In genomic region chr17:73246036-73246435, GRCm38 (mm10) we compare ENCODE assay signal across 20 mouse cellular contexts.
DNase-seq lines count a peak whose midpoint lies in the region; ATAC-seq and TF ChIP-seq lines count a peak whose summit lies in the region.
"Had no signal": no experiment of that assay in that cellular context is flagged by ENCODE, and none has a peak within 500 bp of the region (broad histone marks: within the 10 kb centered on the region; RNA-seq: fewer than 3 reads in every experiment).

No protein-coding gene starts in this region.

- DNase-seq in heart, adult 8-10 months (ENCODE audit: low spot score), result no peak
- no peak for DNase-seq in spleen, adult 2 months (ENCODE audit: low read depth in 1 of 2, low spot score in 2 of 2)
- DNase-seq in spleen, postnatal 14 days (ENCODE audit: low spot score in 2 of 2), result no peak
- DNase-seq in kidney, postnatal 4 days, result no peak
- no peak for DNase-seq in forebrain, embryonic 11.5 days (ENCODE audit: low spot score)
- DNase-seq: adrenal gland, postnatal 25 days; cerebellum, adult 2 months; cerebellum, postnatal 10 days; embryo, embryonic 11 days; forebrain, postnatal 0 days; gastrocnemius, adult 2 months; gastrocnemius, postnatal 25 days; heart, postnatal 14 days; kidney, adult 18-20 months had no signal

- no peak for TF ChIP-seq CTCF in spleen, adult 2 months (IDR thresholded peaks at IDR 0.05; ENCODE audit: extremely low read depth, insufficient read depth, insufficient read length, insufficient replicate concordance)
- no peak for TF ChIP-seq CTCF in bone marrow, adult 2 months (IDR thresholded peaks at IDR 0.05; ENCODE audit: control insufficient read depth, insufficient read depth, low read length)

- peaks cover 14% of the 10 kb centered on the region; the same call in 1 of the 2 replicates for H3K36me3 ChIP-seq in heart, embryonic 13.5 days
- H3K36me3 ChIP-seq in spleen, adult 2 months (ENCODE audit: control insufficient read depth, insufficient read depth, low read length), result no peaks in the 10 kb centered on the region
- no peaks in the 10 kb centered on the region for H3K36me3 ChIP-seq in forebrain, embryonic 11.5 days (ENCODE audit: control insufficient read depth, insufficient read depth, low read length)
- H3K36me3 ChIP-seq: forebrain, embryonic 12.5 days; intestine, embryonic 15.5 days had no signal

- no peaks in the 10 kb centered on the region for H3K27me3 ChIP-seq in heart, embryonic 13.5 days (replicated peaks)
- H3K27me3 ChIP-seq in spleen, adult 2 months (ENCODE audit: control insufficient read depth, insufficient read depth, low read length), result no peaks in the 10 kb centered on the region
- H3K27me3 ChIP-seq in forebrain, embryonic 11.5 days (ENCODE audit: control insufficient read depth, insufficient read depth, low read length), result no peaks in the 10 kb centered on the region
- H3K27me3 ChIP-seq: embryonic facial prominence, embryonic 15.5 days; forebrain, embryonic 12.5 days; intestine, embryonic 15.5 days had no signal

- no peak for TF ChIP-seq POLR2A in spleen, adult 2 months (IDR thresholded peaks at IDR 0.05; ENCODE audit: low read depth, low read length)
- TF ChIP-seq POLR2A in bone marrow, adult 2 months (IDR thresholded peaks at IDR 0.05; ENCODE audit: borderline replicate concordance, control insufficient read depth, low read depth, low read length), result no peak

- ATAC-seq in heart, embryonic 13.5 days (ENCODE audit: extremely low read depth, insufficient number of reproducible peaks, low FRiP score, low TSS enrichment), result no peak
- no peak for ATAC-seq in forebrain, embryonic 11.5 days (replicated peaks; ENCODE audit: low FRiP score)
- ATAC-seq: forebrain, postnatal 0 days; intestine, embryonic 15.5 days had no signal

- H3K27ac ChIP-seq in heart, embryonic 13.5 days (replicated peaks), result peak overlapping the region; percentile 48
- H3K27ac ChIP-seq in spleen, adult 2 months (ENCODE audit: insufficient read depth, low read length), result peak overlapping the region; percentile 91
- H3K27ac ChIP-seq in bone marrow, adult 2 months (ENCODE audit: control insufficient read depth, insufficient read depth, low read depth, low read length, poor library complexity), result peak overlapping the region; percentile 55; the same call in 1 of the 2 replicates
- H3K27ac ChIP-seq in forebrain, embryonic 11.5 days (ENCODE audit: low read depth, low read length), result no peak overlapping the region
- H3K27ac ChIP-seq: embryonic facial prominence, embryonic 15.5 days; forebrain, embryonic 12.5 days; gastrocnemius, adult 2 months; hindbrain, embryonic 14.5 days; intestine, embryonic 15.5 days had no signal

- peak overlapping the region; percentile 30; the same call in 1 of the 2 replicates for H3K9ac ChIP-seq in heart, embryonic 13.5 days
- no peak overlapping the region for H3K9ac ChIP-seq in forebrain, embryonic 11.5 days (ENCODE audit: low read length)
- H3K9ac ChIP-seq: embryonic facial prominence, embryonic 15.5 days; forebrain, embryonic 12.5 days; forebrain, postnatal 0 days; hindbrain, embryonic 14.5 days; intestine, embryonic 15.5 days had no signal

- no peaks in the 10 kb centered on the region for H3K9me3 ChIP-seq in heart, embryonic 13.5 days
- H3K9me3 ChIP-seq in forebrain, embryonic 11.5 days (ENCODE audit: control insufficient read depth, low read length), result no peaks in the 10 kb centered on the region
- H3K9me3 ChIP-seq: embryonic facial prominence, embryonic 15.5 days; forebrain, embryonic 12.5 days; intestine, embryonic 15.5 days had no signal

- WGBS in heart, embryonic 13.5 days, result 48% methylated on average over 3 of the region's 3 CpGs
- WGBS in spleen, adult 2 months, result 79% methylated on average over 3 of the region's 3 CpGs
- WGBS in bone marrow, adult 2 months, result 81% methylated on average over 3 of the region's 3 CpGs
- WGBS in forebrain, embryonic 11.5 days, result 97% methylated on average over 3 of the region's 3 CpGs

- peaks cover 47% of the 10 kb centered on the region for H3K4me1 ChIP-seq in heart, embryonic 13.5 days
- peaks cover 36% of the 10 kb centered on the region for H3K4me1 ChIP-seq in spleen, adult 2 months (ENCODE audit: control insufficient read depth, insufficient read depth, insufficient read length)
- H3K4me1 ChIP-seq in bone marrow, adult 2 months (ENCODE audit: control insufficient read depth, insufficient read depth, low read length), result peaks cover 4% of the 10 kb centered on the region
- no peaks in the 10 kb centered on the region for H3K4me1 ChIP-seq in forebrain, embryonic 11.5 days (replicated peaks; ENCODE audit: control insufficient read depth, insufficient read depth, low read length)
- H3K4me1 ChIP-seq: embryonic facial prominence, embryonic 15.5 days had no signal

- H3K4me2 ChIP-seq in heart, embryonic 13.5 days, result no peak overlapping the region
- H3K4me2 ChIP-seq in forebrain, embryonic 11.5 days (ENCODE audit: low read depth, low read length, severe bottlenecking), result no peak overlapping the region
- H3K4me2 ChIP-seq: embryonic facial prominence, embryonic 15.5 days; forebrain, embryonic 12.5 days; hindbrain, embryonic 14.5 days; intestine, embryonic 15.5 days had no signal

- H3K4me3 ChIP-seq in heart, embryonic 13.5 days, result no peak overlapping the region
- H3K4me3 ChIP-seq in spleen, adult 2 months (ENCODE audit: extremely low read depth, insufficient read depth, insufficient read length), result no peak overlapping the region
- no peak overlapping the region for H3K4me3 ChIP-seq in bone marrow, adult 2 months (replicated peaks; ENCODE audit: control insufficient read depth, low read depth, low read length)
- H3K4me3 ChIP-seq in forebrain, embryonic 11.5 days (ENCODE audit: low read depth, low read length), result no peak overlapping the region
- H3K4me3 ChIP-seq: embryonic facial prominence, embryonic 15.5 days; forebrain, embryonic 12.5 days; gastrocnemius, adult 2 months; intestine, embryonic 15.5 days had no signal
